Mouse (Mus musculus) heart, postnatal 4 days (tissue): ENCODE data around the gene Srsf7. TPM values are rescaled to one million over a fixed set of nuclear protein-coding genes. Genes with fewer than 3 reads are reported as not detected.

Source experiments
- DNase-seq: peaks from one replicate; pipeline ENCODE4 v3.0.0; 2021
- total RNA-seq, 2 experiments: library from RNA; stranded (reverse); gene quantifications; 2 replicates each; pipeline ENCODE4 v1.2.3; 2021

Gene Srsf7
- total RNA-seq, 2 experiments from 2014 or later = 104 to 109 TPM

- no peak for DNase-seq
Measured at GRCm38 (mm10) chr17:80153631-80154030, 53.5 kb downstream of the Srsf7 start.

GRCm38 (mm10) chr17:80152767-80153630 lies 54.1 kb downstream of the Srsf7 start:
- DNase-seq = no peak

GRCm38 (mm10) chr17:80151353-80151752 lies 55.8 kb downstream of the Srsf7 start:
- no peak for DNase-seq

Other genes with a start within 250 kb of the Srsf7 start
- 10 to 100 TPM; 51.1 to 57.8 TPM for gene Hnrnpll, start 145.0 kb downstream of the Srsf7 start, total RNA-seq
- 1 to 10 TPM; 6.9 to 9.1 TPM for gene Galm, start 79.8 kb downstream of the Srsf7 start, total RNA-seq
- not detected for gene Ttc39d, start 153 bp upstream of the Srsf7 start, total RNA-seq
- 1 to 10 TPM; 6.1 to 7.8 TPM for gene Gemin6, start 17.1 kb upstream of the Srsf7 start, total RNA-seq
- gene Morn2, start 82.9 kb upstream of the Srsf7 start, total RNA-seq = 10 to 100 TPM; 13.3 to 15.6 TPM
- gene Dhx57, start 83.2 kb upstream of the Srsf7 start, total RNA-seq = 1 to 10 TPM; 9.2 to 9.3 TPM
- gene Arhgef33, start 100.1 kb upstream of the Srsf7 start, total RNA-seq = 1 to 10 TPM; 1.1 to 1.5 TPM
- 1 to 10 TPM; 1.4 to 1.8 TPM for gene Gm10190, start 166.2 kb upstream of the Srsf7 start, total RNA-seq